Mouse (Mus musculus) spleen, adult 18-20 months (tissue): Measurements from ENCODE around the gene Tmed11.
"Not testable (repeated sequence)": the region's sequence is repeated elsewhere in the genome, so short reads cannot be mapped to it uniquely, and the experiment has no call there.

Experiments used
- DNase-seq, 2 experiments: peaks; one replicate each; pipeline ENCODE4 v3.0.0; 2022; ENCODE audit warnings: mixed read lengths in 2 of 2

Gene Tmed11

DNA sequence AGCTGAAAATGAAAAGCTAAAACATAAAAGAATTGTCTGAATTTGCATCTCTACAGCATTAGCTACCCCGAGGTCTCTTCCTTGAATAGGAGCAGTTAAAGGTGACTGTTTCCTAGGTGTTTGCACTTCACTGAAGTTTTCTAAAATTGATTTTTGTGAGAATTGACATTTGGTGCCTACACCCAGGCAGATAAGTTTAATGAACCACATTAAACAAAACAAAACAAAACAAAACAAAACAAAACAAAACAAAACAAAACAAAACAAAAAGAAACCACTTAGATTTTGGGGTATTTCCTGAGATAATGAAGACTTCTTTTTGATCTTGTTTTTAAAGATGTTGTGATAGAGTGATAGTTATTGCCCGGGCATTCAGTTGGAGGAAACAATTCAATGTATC is at the start of gene Tmed11:
TSS of gene Tmed11 (minus strand) at position 101 of the 400 bp plus-strand sequence.
- DNase-seq = not testable (repeated sequence)

DNA sequence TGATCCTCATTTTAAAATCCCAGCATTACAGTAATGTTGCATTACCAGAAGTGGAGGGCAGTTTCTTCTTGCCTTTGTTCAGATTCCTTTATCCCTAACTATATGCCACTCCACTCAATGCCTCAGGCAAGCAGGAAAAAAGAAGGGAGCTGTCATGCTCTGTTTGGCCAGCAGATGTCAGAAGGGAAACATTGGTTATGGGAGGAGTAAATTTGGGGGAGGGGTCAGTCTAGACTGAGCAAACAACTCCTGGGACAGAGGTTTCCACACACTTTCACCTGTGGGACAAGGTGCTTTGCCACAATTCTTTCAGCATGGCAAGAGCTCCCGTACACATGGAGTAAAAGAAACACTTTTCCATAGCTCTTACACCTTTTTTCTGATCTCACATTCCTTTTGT is 41.0 kb upstream of the Tmed11 start:
- no peak for DNase-seq

DNA sequence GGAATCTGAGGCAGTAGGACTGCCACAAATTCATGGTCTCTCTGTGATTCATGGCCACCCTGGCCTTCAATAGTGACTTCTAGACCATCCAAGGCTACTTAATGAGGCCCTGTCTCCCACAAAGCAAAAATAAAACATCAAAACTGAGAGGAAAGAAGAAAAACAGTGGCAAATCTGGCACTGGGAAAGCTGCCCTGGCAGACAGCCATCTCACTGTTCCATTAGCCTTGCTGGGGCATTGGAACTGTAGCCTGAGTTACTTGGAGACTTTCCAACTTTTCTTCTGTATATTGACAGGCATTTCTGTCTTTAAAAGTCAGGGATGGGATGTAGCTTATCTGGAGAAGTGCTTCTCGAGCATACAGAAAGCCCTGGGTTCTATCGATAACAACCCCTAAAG is 28.1 kb upstream of the Tmed11 start:
- DNase-seq = no peak

DNA sequence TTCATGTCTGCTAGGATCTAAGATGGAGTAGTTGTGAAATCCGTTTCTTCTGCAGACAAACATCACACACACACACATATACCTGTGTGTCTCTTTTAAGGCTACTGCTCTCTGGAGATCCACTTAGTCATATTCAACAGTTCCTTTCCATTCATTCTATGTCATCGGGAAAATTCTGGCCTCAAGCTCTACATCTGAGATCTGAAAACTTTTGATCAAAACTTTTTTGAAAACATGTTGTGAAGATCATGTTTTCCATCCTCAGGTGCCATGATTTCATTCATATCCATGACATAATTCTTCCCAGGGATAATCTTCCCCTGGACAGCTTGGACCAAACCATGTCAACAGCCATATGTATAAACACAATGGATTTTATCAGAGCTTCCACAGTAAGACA is 13.6 kb upstream of the Tmed11 start, which contains the start of gene Vmn2r8:
TSS of gene Vmn2r8 (minus strand) at position 101 of the 400 bp plus-strand sequence.
- not testable (repeated sequence) for DNase-seq

GRCm38 (mm10) chr5:108803646-108804045 is 8.5 kb upstream of the Tmed11 start:
- no peak for DNase-seq

- DNase-seq = not testable (repeated sequence)
These were observed 4.8 kb downstream of the Tmed11 start for GRCm38 (mm10) chr5:108790385-108790784.

DNA sequence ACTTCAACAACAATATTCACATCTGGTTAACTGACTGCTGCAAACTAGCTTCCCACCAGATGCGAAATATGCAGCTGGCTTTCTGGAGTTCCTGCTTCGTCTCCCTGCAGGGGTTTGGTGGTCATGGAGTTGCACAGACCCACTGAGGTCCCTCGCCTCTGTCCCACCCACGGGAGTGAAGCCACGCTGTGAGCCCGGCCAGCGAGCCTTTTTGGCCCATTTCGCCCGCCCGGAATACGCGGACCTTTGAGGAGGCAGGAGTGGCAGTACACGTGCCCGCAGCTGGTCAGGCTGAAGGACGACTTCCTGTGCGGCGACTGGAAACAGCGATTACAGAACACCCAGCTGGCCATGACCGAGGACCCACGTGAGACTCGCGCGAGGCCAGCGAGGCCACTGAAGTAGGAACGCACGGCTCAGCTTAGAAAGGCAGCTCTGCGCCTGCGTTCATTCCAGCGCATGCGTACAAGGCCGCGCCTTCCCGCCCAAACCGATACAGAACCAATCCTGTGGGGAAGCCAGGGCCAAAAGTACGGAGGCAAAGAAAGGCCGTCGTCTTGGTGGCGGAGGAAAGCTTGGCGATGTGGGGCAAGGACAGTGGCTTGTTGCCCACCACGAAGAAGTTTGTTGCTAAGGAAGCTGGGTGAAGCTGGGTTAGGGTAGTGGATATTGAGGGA is 20.4 kb downstream of the Tmed11 start, which contains the start of gene Rnf212:
TSS of gene Rnf212 (minus strand) at position 353 of the 677 bp plus-strand sequence.
- DNase-seq = no peak

DNA sequence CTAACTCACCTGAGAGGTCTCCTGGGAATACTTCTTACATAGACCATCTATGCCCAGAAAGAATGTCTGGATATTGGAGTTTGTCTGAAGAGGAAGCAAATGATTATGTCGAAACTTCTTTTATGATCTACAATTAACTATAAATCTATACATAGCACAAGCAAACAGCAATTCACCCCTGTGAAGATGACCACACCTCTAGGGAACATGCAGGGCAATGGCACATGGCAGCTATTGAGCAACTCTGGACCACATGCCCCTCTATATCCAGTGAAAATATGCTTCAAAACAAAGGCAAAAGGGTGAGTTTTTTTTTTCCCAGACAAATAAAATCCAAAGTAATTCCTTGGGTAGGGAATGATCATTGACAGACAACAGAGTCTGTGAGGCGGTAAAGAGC is 35.2 kb downstream of the Tmed11 start:
- DNase-seq = no peak

GRCm38 (mm10) chr5:108758396-108758795 is 36.8 kb downstream of the Tmed11 start:
- DNase-seq = no peak

DNA sequence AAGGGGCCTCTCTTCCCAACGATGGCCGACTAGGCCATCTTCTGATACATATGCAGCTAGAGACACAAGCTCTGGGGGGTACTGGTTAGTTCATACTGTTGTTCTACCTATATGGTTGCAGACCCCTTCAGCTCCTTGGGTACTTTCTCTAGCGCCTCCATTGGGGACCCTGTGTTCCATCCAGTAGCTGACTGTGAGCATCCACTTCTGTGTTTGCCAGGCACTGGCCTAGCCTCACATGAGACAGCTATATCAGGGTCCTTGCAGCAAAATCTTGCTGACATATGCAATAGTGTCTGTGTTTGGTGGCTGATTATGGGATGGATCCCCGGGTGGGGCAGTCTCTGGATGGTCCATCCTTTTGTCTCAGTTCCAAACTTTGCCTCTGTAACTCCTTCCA is 43.9 kb downstream of the Tmed11 start:
- DNase-seq = not testable (repeated sequence)

- DNase-seq = no peak
These were observed 44.6 kb downstream of the Tmed11 start for GRCm38 (mm10) chr5:108750328-108751210.

DNA sequence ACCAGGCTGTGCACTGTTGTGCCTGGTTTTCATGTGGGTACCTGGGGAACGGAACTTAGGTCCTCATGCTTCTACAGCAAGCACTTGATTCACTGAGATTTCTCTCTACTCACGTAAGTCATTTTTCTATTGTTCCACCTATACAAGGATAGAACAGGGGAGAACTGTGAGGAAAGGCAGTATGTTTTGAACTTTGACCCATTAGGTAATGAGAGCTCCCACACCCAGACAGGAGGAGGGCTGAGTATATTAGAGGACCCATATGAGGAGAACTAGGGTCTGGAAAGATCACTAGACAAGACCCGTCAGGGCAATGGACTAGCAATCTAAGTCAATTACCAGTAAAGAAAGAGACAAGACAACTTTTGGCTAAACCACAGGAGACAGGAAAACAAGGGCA is 50.5 kb downstream of the Tmed11 start:
- DNase-seq = no peak

DNA sequence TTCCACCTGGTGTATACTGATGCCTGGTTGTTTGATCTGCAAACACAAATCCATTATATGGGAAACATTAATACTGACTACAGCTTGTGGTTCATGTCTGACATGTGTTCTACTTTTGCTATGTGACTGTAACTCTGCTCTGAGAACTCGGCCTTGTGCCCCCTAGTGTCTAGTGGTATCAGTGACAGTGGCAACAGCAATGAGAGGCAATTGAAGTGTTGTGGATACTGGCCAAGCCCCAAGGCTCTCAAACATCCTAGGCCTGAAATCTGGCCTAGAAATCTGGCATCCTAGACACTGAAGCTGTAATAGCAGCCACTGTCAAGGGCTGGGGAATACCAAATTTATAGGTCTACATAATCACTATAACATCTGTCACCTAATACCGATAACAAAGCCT is 51.3 kb downstream of the Tmed11 start:
- no peak for DNase-seq

- DNase-seq = no peak
These were observed 52.6 kb downstream of the Tmed11 start for GRCm38 (mm10) chr5:108742596-108742995.

DNA sequence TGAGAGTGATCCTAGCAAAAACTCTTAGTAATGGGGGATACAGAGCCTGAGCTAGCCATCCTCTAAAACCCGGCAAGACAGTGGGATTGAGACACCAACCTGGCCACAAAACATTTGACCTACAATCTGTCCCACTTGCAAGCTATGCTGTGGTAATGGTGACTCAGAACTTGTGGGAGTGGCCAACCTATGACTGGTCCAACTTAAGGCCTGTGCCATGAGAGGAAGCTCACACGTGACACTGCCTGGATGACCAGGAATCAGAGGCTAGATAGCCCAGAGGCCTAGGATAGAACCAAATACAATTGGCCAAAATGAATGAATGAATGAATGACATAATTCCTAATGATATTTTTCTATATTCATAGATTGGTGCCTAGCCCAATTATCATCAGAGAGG is 53.3 kb downstream of the Tmed11 start:
- DNase-seq = no peak

- DNase-seq = no peak
These were observed 67.7 kb downstream of the Tmed11 start for GRCm38 (mm10) chr5:108727425-108727824.
